Mouse (Mus musculus): ENCODE results near the gene D16Ertd472e.
"Not testable (repeated sequence)": the region's sequence is repeated elsewhere in the genome, so short reads cannot be mapped to it uniquely, and the experiment has no call there.

D16Ertd472e gene

DNA sequence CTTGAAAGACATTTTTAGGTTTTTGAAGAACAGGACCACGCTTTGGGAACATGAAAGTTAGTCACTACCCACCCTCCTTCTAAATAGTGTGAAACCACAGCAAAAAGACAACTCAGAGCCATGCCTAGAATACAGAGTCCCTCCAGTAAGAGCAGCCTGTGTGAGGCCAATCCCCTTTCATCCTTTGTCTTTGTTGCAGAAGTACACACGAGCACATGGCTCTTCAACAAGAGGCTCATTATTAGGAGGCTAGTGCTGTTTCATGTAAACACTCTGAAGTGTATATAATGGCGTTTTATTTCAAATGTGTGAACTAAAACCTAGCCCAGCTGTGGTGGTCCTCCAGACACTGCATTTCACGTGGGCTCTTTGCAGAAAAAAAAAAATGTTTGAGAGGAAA is 3.5 kb downstream of the D16Ertd472e start:
- peak; percentile 28 for DNase-seq (ENCODE audit: low spot score)

DNA sequence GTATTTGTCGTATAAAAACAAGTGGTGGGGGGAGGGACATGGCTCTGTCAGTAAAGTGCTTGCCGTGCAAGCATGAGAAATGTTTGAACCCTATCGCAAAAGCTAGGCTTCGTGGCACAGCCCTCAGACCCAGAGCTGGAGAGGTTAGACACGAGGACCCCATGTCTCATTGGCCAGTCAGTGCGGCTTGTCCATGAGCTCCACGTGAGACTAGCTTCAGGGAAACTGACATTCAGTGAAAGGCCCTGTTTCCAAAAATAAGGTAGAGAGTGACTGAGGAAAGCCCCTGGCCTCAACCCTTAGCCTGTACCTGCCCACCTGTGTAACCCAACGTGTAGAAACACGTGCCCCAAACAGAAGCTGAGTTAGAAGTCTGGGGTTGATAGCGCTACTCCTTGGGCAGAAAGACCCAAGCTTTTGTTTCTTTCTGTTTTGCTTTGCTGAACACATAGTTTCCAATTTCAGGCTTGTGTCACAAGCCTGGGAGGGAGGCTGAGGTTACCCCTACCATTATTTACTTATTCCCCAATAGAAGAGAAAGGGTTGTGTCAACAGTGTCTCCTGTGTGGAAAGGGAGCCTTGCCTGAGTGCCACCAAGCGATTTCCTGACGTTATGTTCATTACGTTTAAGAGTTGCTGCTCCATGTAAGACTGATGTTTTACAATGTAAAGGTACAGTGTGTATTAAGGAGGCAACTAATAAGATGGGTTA is 12.2 kb downstream of the D16Ertd472e start:
- peak; percentile 44 for DNase-seq (ENCODE audit: low spot score)

DNA sequence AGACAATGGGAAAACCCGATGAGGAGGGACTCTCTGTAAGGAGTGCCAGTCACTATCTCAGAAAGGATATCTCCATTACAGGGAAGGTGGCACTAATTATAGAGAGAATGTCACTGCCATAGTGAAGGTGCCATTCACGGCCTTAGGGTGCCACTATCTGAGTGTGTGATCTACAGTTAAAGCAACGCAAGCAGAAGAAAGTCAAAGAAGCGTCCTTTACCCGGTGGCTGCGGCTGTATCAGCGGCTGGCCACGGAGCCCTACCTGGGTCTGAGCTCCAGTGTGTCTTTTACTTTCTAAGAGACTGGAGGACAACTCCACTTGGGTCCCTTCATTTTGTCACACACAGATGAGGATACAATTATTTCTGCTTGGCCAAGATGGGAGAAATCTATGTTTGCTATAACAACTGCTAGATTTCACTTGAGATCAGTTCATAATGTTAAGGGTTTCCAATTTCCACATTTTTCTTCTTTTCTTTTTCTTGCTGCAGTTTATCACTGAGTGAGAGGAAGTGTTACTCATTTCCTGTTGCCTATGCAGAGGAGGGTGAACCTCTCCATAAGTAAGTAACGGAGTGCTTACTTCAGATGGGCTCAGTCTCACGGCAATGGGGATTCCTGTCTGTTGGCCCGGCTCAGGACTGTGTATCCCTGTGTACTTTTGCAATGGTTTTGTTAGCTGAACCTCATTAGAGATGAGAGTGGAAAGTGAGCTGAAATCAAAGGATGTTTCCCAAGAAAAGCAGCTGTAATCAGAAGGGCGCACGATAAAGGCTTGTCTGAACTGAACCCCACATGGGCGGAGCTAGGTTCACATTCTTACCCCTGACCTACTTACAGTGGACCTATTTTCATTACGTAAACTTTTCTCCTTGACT is 13.2 kb downstream of the D16Ertd472e start:
- peak; percentile 63 for DNase-seq (ENCODE audit: low spot score)

- no peak for DNase-seq (ENCODE audit: low spot score)
These were observed 15.9 kb downstream of the D16Ertd472e start for GRCm38 (mm10) chr16:78560627-78561026.

DNA sequence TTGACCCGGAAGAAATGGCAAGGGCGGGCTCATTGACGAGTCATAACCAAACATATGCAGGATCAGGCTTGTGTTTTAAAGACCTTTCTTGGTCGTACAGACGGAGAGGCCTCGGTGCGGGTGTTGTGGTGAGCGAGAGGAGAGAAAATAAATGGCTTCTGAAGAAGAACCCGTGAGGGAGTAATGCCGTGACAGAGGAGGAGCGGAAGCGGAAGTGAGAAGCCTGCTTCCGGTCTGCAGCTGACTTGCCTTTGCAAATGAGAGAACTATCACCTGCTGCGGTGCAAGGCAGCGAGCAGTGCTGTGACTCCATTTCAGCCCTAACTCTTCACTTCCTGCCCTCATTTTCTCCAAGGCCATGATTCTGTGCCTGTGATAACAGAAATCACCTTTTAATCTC is 16.4 kb downstream of the D16Ertd472e start:
- DNase-seq (ENCODE audit: low spot score) = peak; percentile 79

DNA sequence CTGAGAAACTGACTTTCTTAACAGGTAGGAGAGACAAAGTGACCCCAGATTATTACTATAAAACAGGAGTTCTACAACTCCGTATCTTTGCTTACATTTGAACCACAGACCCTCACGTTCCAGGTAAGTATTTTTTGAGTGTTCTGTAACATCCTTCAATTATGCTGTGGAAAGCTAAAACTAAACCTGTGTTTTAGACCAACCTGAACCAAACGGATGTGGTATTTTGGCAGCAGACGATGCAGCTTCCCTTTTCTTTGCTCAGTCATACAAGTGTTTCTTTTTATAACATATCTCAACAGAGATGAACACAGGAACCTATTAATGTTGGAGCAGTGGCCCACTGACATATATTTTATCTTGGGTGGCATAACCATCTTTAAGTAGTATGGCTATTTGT is 18.9 kb downstream of the D16Ertd472e start:
- DNase-seq (ENCODE audit: low spot score) = peak; percentile 50

GRCm38 (mm10) chr16:78554911-78555648 is 21.4 kb downstream of the D16Ertd472e start:
- DNase-seq (ENCODE audit: low spot score) = no peak

- DNase-seq (ENCODE audit: low spot score) = peak; percentile 34
These were observed 29.1 kb downstream of the D16Ertd472e start for GRCm38 (mm10) chr16:78547367-78547766.

DNA sequence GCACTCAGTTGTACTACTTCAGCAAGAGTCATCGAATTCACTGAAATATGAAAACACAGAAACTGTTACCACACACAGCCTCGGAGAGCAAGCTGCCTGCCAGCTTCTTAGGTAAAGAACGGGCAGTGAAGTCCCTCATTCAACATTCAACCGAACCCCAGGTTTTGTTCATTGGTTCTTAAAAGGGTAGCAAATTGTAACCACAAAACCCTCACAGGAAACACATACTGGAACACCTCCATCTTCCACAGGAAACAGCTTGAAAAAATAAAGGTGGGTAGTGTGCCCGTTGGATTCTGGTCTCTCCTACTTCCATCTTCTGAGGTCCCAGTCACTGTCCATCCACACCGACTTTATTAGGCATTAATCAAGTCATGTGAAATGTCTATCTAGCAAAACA is 30.0 kb downstream of the D16Ertd472e start:
- peak; percentile 65 for DNase-seq (ENCODE audit: low spot score)

- peak; percentile 75 for DNase-seq (ENCODE audit: low spot score)
These were observed 35.9 kb downstream of the D16Ertd472e start for GRCm38 (mm10) chr16:78540376-78541246.

DNA sequence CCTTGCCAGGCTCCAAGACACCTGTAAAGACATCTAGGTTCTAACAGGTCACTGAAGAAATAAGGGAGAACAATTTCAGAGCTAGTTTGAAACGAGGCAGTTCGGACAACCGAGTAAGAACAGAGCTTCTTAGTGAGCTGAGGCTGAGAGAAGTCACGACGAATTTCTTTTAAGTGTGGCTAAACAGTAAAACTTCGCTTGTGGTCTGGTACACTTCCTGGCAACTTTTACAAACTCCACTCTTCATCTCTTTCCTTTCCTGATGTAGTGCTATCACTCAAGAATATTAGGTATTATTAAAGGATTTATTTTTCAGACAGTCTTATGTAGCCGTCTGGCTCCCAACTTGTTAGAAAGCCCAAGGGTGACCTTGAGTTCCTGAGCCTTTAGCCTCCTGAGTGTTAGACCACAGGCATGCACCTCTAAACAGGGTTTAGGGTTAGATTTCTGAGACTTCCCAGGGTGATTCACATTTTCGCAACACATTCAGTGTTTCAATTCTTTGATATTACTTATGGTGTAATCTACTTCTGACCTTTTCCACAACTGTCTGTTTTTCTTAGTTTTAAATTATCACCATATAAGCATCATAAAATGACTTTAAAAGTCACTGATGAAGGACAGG is 38.6 kb downstream of the D16Ertd472e start:
- no peak for DNase-seq (ENCODE audit: low spot score)

GRCm38 (mm10) chr16:78537322-78537721 is 39.2 kb downstream of the D16Ertd472e start:
- peak; percentile 18 for DNase-seq (ENCODE audit: low spot score)

GRCm38 (mm10) chr16:78534468-78534867 is 42.0 kb downstream of the D16Ertd472e start:
- no peak for DNase-seq (ENCODE audit: low spot score)

DNA sequence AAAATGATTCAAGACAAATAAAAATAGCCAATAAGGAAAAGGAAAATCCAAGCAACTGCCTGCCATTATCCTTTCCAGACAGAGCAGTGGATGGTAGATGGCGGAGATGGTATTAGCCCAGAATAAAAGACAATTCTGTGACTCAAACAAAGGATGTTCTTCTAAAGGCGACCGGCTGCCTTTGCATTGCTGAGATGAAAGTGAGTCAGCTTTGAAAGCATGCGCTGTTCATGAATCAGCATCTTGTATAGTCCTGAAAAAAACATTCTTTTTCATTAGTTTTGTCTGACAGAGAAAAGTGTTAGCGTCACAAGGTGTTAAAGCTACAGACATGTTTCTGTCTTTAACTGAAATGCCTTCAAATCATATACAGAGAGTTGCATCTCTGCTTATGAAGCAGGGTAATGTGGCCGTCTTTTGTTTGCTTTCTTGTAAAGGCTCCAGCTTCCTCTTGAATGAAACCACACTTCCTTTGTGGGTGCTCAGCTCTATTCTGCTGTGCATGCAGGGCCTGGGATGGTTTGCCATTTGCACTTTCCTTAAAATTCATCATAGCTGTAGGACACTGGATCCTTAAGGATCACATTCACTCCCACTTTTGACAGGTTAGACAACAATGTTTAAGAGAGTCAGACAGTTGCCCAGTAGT is 44.4 kb downstream of the D16Ertd472e start:
- peak; percentile 39 for DNase-seq (ENCODE audit: low spot score)

DNA sequence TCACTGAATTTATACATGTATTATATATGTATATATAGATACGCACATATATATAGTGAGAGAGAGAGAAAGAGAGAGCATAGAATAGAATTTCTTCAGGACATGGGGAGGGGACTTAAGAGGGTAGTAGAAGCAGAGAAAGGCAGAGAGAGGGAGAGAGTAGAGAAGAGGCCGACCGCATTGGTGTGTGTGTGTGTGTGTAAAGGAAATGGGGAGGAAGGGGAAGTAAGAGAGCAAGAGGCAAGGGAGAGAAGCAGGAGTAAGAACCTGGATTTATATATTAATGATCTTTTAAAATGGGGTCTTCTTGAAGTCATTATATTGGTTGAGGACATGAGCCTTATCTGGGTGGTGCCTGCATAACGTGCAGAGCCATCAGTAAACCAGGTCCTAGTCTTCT is 53.5 kb downstream of the D16Ertd472e start:
- DNase-seq (ENCODE audit: low spot score) = no peak

DNA sequence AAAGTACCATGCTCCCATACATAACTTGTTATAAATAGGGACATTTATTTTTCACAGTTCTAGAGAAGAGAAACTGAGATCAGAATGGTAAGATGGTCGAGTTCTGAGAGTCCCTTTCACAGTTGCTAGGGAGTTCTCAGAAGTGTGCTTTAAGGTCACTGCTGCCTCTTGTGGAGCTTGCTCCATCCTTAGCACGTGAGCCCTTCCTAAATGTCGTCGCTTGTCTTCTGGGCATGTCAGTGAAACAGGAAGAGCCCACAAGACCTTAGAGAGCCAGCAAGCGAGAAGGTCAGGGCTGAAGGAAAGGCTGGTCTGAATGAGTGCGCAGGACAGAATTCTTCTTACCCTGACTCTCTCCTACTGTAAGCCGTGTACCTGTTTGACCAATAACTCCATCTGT is 57.8 kb downstream of the D16Ertd472e start:
- DNase-seq (ENCODE audit: low spot score) = no peak

- DNase-seq (ENCODE audit: low spot score) = no peak
These were observed 59.3 kb downstream of the D16Ertd472e start for GRCm38 (mm10) chr16:78517171-78517570.

DNA sequence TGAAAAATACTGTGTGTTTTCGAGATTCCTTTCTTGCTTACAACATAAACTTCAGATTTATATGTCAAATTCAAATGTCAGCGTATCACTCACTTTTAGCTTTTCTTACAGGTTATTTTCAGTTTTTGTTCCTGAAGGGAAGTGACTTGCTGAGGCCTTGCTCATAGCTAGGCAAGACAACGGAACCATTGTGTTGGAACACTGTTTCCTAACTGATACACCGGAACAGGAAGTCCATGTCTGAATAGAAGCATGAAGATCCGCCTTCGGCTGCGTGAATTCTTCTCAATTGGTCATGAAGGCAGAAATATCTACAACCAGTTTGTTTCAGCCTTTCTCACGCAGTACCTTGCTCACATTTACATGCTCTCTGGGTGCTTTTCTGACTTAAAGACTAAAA is 65.0 kb downstream of the D16Ertd472e start:
- DNase-seq (ENCODE audit: low spot score) = no peak

DNA sequence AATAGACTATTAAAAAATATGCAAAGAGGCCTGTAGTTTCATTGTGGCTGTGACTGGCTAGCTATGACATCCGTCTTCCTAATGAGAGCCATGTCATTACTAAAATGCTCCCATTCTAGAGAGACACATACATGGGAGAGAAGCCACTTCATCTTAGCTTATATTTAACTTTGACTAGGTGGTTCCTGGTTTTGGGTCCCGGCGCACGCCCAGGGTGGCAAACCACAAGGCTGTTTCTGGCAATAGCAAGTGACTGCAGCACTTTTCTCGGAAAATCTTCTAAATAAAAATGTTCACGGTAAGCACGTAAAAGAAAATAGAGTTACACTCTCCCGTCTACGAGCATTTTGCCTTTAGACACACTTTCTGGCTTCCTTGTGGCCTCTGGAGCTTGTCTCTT is 74.0 kb downstream of the D16Ertd472e start:
- no peak for DNase-seq (ENCODE audit: low spot score)

- not testable (repeated sequence) for DNase-seq (ENCODE audit: low spot score)
These were observed 83.8 kb downstream of the D16Ertd472e start for GRCm38 (mm10) chr16:78492696-78493095.

GRCm38 (mm10) chr16:78490779-78491178 is 85.7 kb downstream of the D16Ertd472e start:
- DNase-seq (ENCODE audit: low spot score) = no peak
